Mouse (Mus musculus) megakaryocyte-erythroid progenitor cell, adult 5-6 weeks (primary cell): ENCODE results near the gene 1700022I11Rik. TPM values are rescaled to one million over a fixed set of nuclear protein-coding genes. Genes with fewer than 3 reads are reported as not detected.

Experiments
- ATAC-seq: replicated peaks from 2 replicates; pipeline ENCODE4 v1.8.0; 2016; ENCODE audit warnings: mild to moderate bottlenecking, inconsistent platforms; ENCODE audit not compliant: severe bottlenecking, poor library complexity, low FRiP score, low TSS enrichment
- total RNA-seq, 2 experiments: library from RNA; stranded (forward) in 1 of 2; stranded (reverse) in 1 of 2; fragments of 200-1000, 215-1000 nt in 1 of 2; fragments of >200 nt in 1 of 2; fragmentation: Nextera tagmentation in 1 of 2; gene quantifications; 2 replicates each; pipeline ENCODE4 v1.2.3; 2014 to 2017

1700022I11Rik gene
- total RNA-seq, 2 experiments from 2014 or later = 3.4 TPM; not detected in 1

DNA sequence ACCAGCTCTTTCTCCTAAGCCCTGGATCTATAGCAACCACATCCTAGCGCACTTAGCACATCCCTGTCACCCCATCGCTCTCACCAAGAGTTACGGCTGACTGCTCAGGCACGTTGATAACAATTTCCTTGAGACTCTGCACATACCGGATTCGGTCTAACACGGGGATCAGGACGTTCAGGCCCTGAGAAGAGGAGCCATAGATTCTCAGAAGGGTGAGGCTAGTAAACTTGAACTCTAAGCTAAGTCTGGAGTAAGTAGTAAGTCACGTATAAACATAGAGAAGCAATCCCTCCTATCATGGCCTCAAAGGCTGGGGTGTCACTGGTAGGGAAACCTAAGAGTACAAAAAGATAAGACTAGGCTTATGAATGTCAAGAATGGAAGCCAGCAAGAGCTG lies 60.9 kb downstream of the 1700022I11Rik start:
- no peak for ATAC-seq

DNA sequence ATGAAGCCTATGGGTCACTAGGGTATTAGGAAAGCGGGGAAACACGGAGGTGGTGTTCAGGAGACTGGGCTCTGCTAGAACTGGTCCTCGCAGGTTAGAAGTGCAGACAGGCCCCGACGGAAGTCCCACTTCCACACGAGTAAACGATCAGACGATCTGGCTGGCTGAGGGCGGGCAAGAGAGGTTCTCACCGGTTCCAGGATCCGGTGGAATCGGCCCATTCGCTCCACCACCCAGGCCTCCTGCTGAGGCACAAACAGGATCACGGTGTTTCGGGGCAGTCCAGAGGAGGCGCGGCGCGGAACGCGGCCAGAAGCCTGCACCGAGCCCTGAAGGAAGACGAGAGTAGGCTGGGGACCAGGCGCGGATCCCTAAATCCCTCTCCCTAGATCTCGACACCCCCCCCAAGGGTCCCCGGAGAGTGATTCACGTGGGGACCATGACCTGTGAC lies 61.4 kb downstream of the 1700022I11Rik start:
- peak; percentile 41 for ATAC-seq

- ATAC-seq = peak; percentile 95
These were observed 62.0 kb downstream of the 1700022I11Rik start, which contains the start of gene Stoml2 for GRCm38 (mm10) chr4:43031237-43031995. TSS of gene Stoml2 (minus strand) at chr4:43031710.

- ATAC-seq = no peak
These were observed 63.1 kb downstream of the 1700022I11Rik start for GRCm38 (mm10) chr4:43032501-43032900.

Other genes with a start within 250 kb of the 1700022I11Rik start
- gene 4930578G10Rik, start 234.1 kb upstream of the 1700022I11Rik start, total RNA-seq (2014; fragmentation: Nextera tagmentation) = not detected in 2 replicates
- not detected in 2 replicates for gene 4930578G10Rik, start 234.1 kb upstream of the 1700022I11Rik start, total RNA-seq (2017)
- gene Ccl19, start 213.0 kb upstream of the 1700022I11Rik start, total RNA-seq (2014; fragmentation: Nextera tagmentation) = not detected in 2 replicates
- gene Ccl19, start 213.0 kb upstream of the 1700022I11Rik start, total RNA-seq (2017) = not detected in 2 replicates
- not detected in 2 replicates for gene Ccl21a, start 195.6 kb upstream of the 1700022I11Rik start, total RNA-seq (2014; fragmentation: Nextera tagmentation)
- gene Ccl21a, start 195.6 kb upstream of the 1700022I11Rik start, total RNA-seq (2017) = not detected in 2 replicates
- gene Fam205a1, start 115.7 kb upstream of the 1700022I11Rik start, total RNA-seq (2014; fragmentation: Nextera tagmentation) = 0.94 TPM in 1 of 2 replicates, not detected in the other
- not detected in 2 replicates for gene Fam205a1, start 115.7 kb upstream of the 1700022I11Rik start, total RNA-seq (2017)
- not detected in 2 replicates for gene Gm12394, start 112.8 kb upstream of the 1700022I11Rik start, total RNA-seq (2014; fragmentation: Nextera tagmentation)
- gene Gm12394, start 112.8 kb upstream of the 1700022I11Rik start, total RNA-seq (2017) = not detected in 2 replicates
- gene Fam205c, start 95.4 kb upstream of the 1700022I11Rik start, total RNA-seq (2014; fragmentation: Nextera tagmentation) = not detected in 2 replicates
- not detected in 2 replicates for gene Fam205c, start 95.4 kb upstream of the 1700022I11Rik start, total RNA-seq (2017)
- gene Phf24, start 52.9 kb upstream of the 1700022I11Rik start, total RNA-seq (2014; fragmentation: Nextera tagmentation) = not detected in 2 replicates
- 0.08 TPM in 1 of 2 replicates, not detected in the other for gene Phf24, start 52.9 kb upstream of the 1700022I11Rik start, total RNA-seq (2017)
- 0.87 and 2.2 TPM in 2 replicates for gene Dnajb5, start 19.8 kb upstream of the 1700022I11Rik start, total RNA-seq (2014; fragmentation: Nextera tagmentation)
- 0.09 TPM in 1 of 2 replicates, not detected in the other for gene Dnajb5, start 19.8 kb upstream of the 1700022I11Rik start, total RNA-seq (2017)
- 186 and 244 TPM in 2 replicates for gene Vcp, start 30.9 kb downstream of the 1700022I11Rik start, total RNA-seq (2014; fragmentation: Nextera tagmentation)
- gene Vcp, start 30.9 kb downstream of the 1700022I11Rik start, total RNA-seq (2017) = 269 and 346 TPM in 2 replicates
- 24.2 and 35.5 TPM in 2 replicates for gene Fancg, start 40.9 kb downstream of the 1700022I11Rik start, total RNA-seq (2014; fragmentation: Nextera tagmentation)
- 8.3 and 8.5 TPM in 2 replicates for gene Fancg, start 40.9 kb downstream of the 1700022I11Rik start, total RNA-seq (2017)
- gene Pigo, start 56.2 kb downstream of the 1700022I11Rik start, total RNA-seq (2014; fragmentation: Nextera tagmentation) = 14.7 and 20.3 TPM in 2 replicates
- 8.3 and 11.0 TPM in 2 replicates for gene Pigo, start 56.2 kb downstream of the 1700022I11Rik start, total RNA-seq (2017)
- 207 and 223 TPM in 2 replicates for gene Stoml2, start 62.1 kb downstream of the 1700022I11Rik start, total RNA-seq (2014; fragmentation: Nextera tagmentation)
- gene Stoml2, start 62.1 kb downstream of the 1700022I11Rik start, total RNA-seq (2017) = 190 and 198 TPM in 2 replicates
- gene Fam214b, start 76.6 kb downstream of the 1700022I11Rik start, total RNA-seq (2014; fragmentation: Nextera tagmentation) = 1.8 and 2.5 TPM in 2 replicates
- 1.0 TPM in 2 replicates for gene Fam214b, start 76.6 kb downstream of the 1700022I11Rik start, total RNA-seq (2017)
- gene Unc13b, start 89.3 kb downstream of the 1700022I11Rik start, total RNA-seq (2014; fragmentation: Nextera tagmentation) = 2.5 and 2.9 TPM in 2 replicates
- 0.52 and 3.2 TPM in 2 replicates for gene Unc13b, start 89.3 kb downstream of the 1700022I11Rik start, total RNA-seq (2017)